Mouse (Mus musculus): ENCODE measurements at regions not wholly inside any gene's neighbourhood (a gene's known extent, or its start where the extent isn't known, plus 50 kb on each side); places are given as distances from the start of the nearest gene placed in this dataset.

GRCm38 (mm10) chr16:7606602-7607001, 818.3 kb downstream of the Tmem114 start:
- H3K4me1 ChIP-seq (replicated peaks; ENCODE audit: control insufficient read depth, insufficient read depth), result no peaks in the 10 kb centered on the region
- no peaks in the 10 kb centered on the region for H3K27me3 ChIP-seq (ENCODE audit: control insufficient read depth, insufficient read depth, low read length)
- H3K4me3 ChIP-seq (ENCODE audit: low read depth, low read length), result no peak overlapping the region
- H3K36me3 ChIP-seq (ENCODE audit: control insufficient read depth, insufficient read depth, low read length), result no peaks in the 10 kb centered on the region
- TF ChIP-seq CTCF (IDR thresholded peaks at IDR 0.05; ENCODE audit: low read depth), result no peak
- TF ChIP-seq EP300 (optimal IDR thresholded peaks at IDR 0.05), result no peak
- no peak overlapping the region for H3K27ac ChIP-seq (replicated peaks)
- no peak for ATAC-seq (ENCODE audit: low FRiP score, low TSS enrichment)
- no peaks in the 10 kb centered on the region for H3K9me3 ChIP-seq (ENCODE audit: control insufficient read depth, low read length)
- 37% methylated on average over 2 of the region's 2 CpGs for WGBS
- H3K4me2 ChIP-seq (replicated peaks; ENCODE audit: low read depth), result no peak overlapping the region
- no peak overlapping the region for H3K9ac ChIP-seq (ENCODE audit: low read length)
- DNase-seq (ENCODE audit: low spot score), result no peak

- DNase-seq (ENCODE audit: low spot score) (no peak), ATAC-seq (ENCODE audit: low FRiP score, low TSS enrichment) (no peak)
- Histone ChIP-seq H3K4me2 (replicated peaks; ENCODE audit: low read depth) (no peak overlapping the region), H3K36me3 (ENCODE audit: control insufficient read depth, insufficient read depth, low read length) (no peaks in the 10 kb centered on the region), H3K9me3 (ENCODE audit: control insufficient read depth, low read length) (no peaks in the 10 kb centered on the region), H3K9ac (ENCODE audit: low read length) (no peak overlapping the region), H3K27me3 (ENCODE audit: control insufficient read depth, insufficient read depth, low read length) (no peaks in the 10 kb centered on the region), H3K4me3 (ENCODE audit: low read depth, low read length) (no peak overlapping the region), H3K27ac (replicated peaks) (no peak overlapping the region), H3K4me1 (replicated peaks; ENCODE audit: control insufficient read depth, insufficient read depth) (no peaks in the 10 kb centered on the region)
- WGBS, result 11% methylated on average over 1 of the region's 1 CpGs
- TF ChIP-seq CTCF (IDR thresholded peaks at IDR 0.05; ENCODE audit: low read depth), result no peak
- TF ChIP-seq EP300 (optimal IDR thresholded peaks at IDR 0.05), result no peak
Measured at GRCm38 (mm10) chr16:7602428-7602827, 822.5 kb downstream of the Tmem114 start.

GRCm38 (mm10) chr16:7574879-7575278, 850.1 kb downstream of the Tmem114 start:
- no peaks in the 10 kb centered on the region for H3K27me3 ChIP-seq (ENCODE audit: control insufficient read depth, insufficient read depth, low read length)
- 46% methylated on average over 3 of the region's 3 CpGs for WGBS
- DNase-seq (ENCODE audit: low spot score) (no peak), ATAC-seq (ENCODE audit: low FRiP score, low TSS enrichment) (no peak)
- H3K4me2 ChIP-seq (replicated peaks; ENCODE audit: low read depth), result no peak overlapping the region
- H3K27ac ChIP-seq (replicated peaks), result no peak overlapping the region
- H3K9ac ChIP-seq (ENCODE audit: low read length), result no peak overlapping the region
- H3K4me1 ChIP-seq (replicated peaks; ENCODE audit: control insufficient read depth, insufficient read depth), result no peaks in the 10 kb centered on the region
- no peak for TF ChIP-seq EP300 (optimal IDR thresholded peaks at IDR 0.05)
- no peak for TF ChIP-seq CTCF (IDR thresholded peaks at IDR 0.05; ENCODE audit: low read depth)
- no peaks in the 10 kb centered on the region for H3K9me3 ChIP-seq (ENCODE audit: control insufficient read depth, low read length)
- H3K4me3 ChIP-seq (ENCODE audit: low read depth, low read length), result no peak overlapping the region
- no peaks in the 10 kb centered on the region for H3K36me3 ChIP-seq (ENCODE audit: control insufficient read depth, insufficient read depth, low read length)

GRCm38 (mm10) chr16:7560841-7561240, 864.1 kb downstream of the Tmem114 start:
- DNase-seq (ENCODE audit: low spot score) (no peak), ATAC-seq (ENCODE audit: low FRiP score, low TSS enrichment) (no peak)
- no peaks in the 10 kb centered on the region for H3K27me3 ChIP-seq (ENCODE audit: control insufficient read depth, insufficient read depth, low read length)
- H3K9ac ChIP-seq (ENCODE audit: low read length), result no peak overlapping the region
- H3K27ac ChIP-seq (replicated peaks), result no peak overlapping the region
- H3K4me2 ChIP-seq (replicated peaks; ENCODE audit: low read depth), result no peak overlapping the region
- no peaks in the 10 kb centered on the region for H3K9me3 ChIP-seq (ENCODE audit: control insufficient read depth, low read length)
- no peak overlapping the region for H3K4me3 ChIP-seq (ENCODE audit: low read depth, low read length)
- no peaks in the 10 kb centered on the region for H3K36me3 ChIP-seq (ENCODE audit: control insufficient read depth, insufficient read depth, low read length)
- H3K4me1 ChIP-seq (replicated peaks; ENCODE audit: control insufficient read depth, insufficient read depth), result no peaks in the 10 kb centered on the region
- WGBS, result 58% methylated on average over 2 of the region's 2 CpGs
- no peak for TF ChIP-seq CTCF (IDR thresholded peaks at IDR 0.05; ENCODE audit: low read depth)
- no peak for TF ChIP-seq EP300 (optimal IDR thresholded peaks at IDR 0.05)

GRCm38 (mm10) chr16:7559177-7559576, 865.8 kb downstream of the Tmem114 start:
- H3K9ac ChIP-seq (ENCODE audit: low read length), result no peak overlapping the region
- H3K4me2 ChIP-seq (replicated peaks; ENCODE audit: low read depth), result no peak overlapping the region
- ATAC-seq (ENCODE audit: low FRiP score, low TSS enrichment) (no peak), DNase-seq (ENCODE audit: low spot score) (no peak)
- TF ChIP-seq CTCF (IDR thresholded peaks at IDR 0.05; ENCODE audit: low read depth), result no peak
- H3K9me3 ChIP-seq (ENCODE audit: control insufficient read depth, low read length), result no peaks in the 10 kb centered on the region
- H3K36me3 ChIP-seq (ENCODE audit: control insufficient read depth, insufficient read depth, low read length), result no peaks in the 10 kb centered on the region
- no peaks in the 10 kb centered on the region for H3K4me1 ChIP-seq (replicated peaks; ENCODE audit: control insufficient read depth, insufficient read depth)
- no peak overlapping the region for H3K4me3 ChIP-seq (ENCODE audit: low read depth, low read length)
- H3K27ac ChIP-seq (replicated peaks), result no peak overlapping the region
- WGBS, result 67% methylated on average over 1 of the region's 1 CpGs
- no peaks in the 10 kb centered on the region for H3K27me3 ChIP-seq (ENCODE audit: control insufficient read depth, insufficient read depth, low read length)

GRCm38 (mm10) chr16:7558637-7559036, 866.3 kb downstream of the Tmem114 start:
- Histone ChIP-seq H3K4me3 (ENCODE audit: low read depth, low read length) (no peak overlapping the region), H3K27ac (replicated peaks) (no peak overlapping the region), H3K36me3 (ENCODE audit: control insufficient read depth, insufficient read depth, low read length) (no peaks in the 10 kb centered on the region), H3K9me3 (ENCODE audit: control insufficient read depth, low read length) (no peaks in the 10 kb centered on the region), H3K4me1 (replicated peaks; ENCODE audit: control insufficient read depth, insufficient read depth) (no peaks in the 10 kb centered on the region), H3K9ac (ENCODE audit: low read length) (no peak overlapping the region), H3K4me2 (replicated peaks; ENCODE audit: low read depth) (no peak overlapping the region), H3K27me3 (ENCODE audit: control insufficient read depth, insufficient read depth, low read length) (no peaks in the 10 kb centered on the region)
- ATAC-seq (ENCODE audit: low FRiP score, low TSS enrichment) (no peak), DNase-seq (ENCODE audit: low spot score) (no peak)
- TF ChIP-seq CTCF (IDR thresholded peaks at IDR 0.05; ENCODE audit: low read depth) (no peak), EP300 (optimal IDR thresholded peaks at IDR 0.05) (no peak)
- WGBS, result 62% methylated on average over 1 of the region's 1 CpGs
